Mouse (Mus musculus): Measurements from ENCODE around the gene Arl2bp. TPM values are rescaled to one million over a fixed set of nuclear protein-coding genes. Genes with fewer than 3 reads are reported as not detected.

Gene Arl2bp
- polyA plus RNA-seq, 1 experiment from 2014 or later: 141 TPM

GRCm38 (mm10) chr8:94716841-94717240, 50.4 kb downstream of the Arl2bp start:
- Histone ChIP-seq H3K4me1 (no peaks in the 10 kb centered on the region), H3K36me3 (no peaks in the 10 kb centered on the region), H3K27ac (no peak overlapping the region), H3K4me3 (no peak overlapping the region), H3K9me3 (no peaks in the 10 kb centered on the region), H3K27me3 (ENCODE audit: insufficient read depth, poor library complexity, severe bottlenecking) (peaks cover 6% of the 10 kb centered on the region; the same call in 1 of the 2 replicates)
- 86% methylated on average over 1 of the region's 1 CpGs for WGBS
- DNase-seq (ENCODE audit: low spot score): no peak

Other genes starting within 250 kb of the Arl2bp start
- not detected in 2 replicates for gene Nlrc5, start 232.2 kb upstream of the Arl2bp start, polyA plus RNA-seq (2016; fragmentation: Nextera tagmentation; extraction: Ambion mirVana)
- gene Cpne2, start 133.6 kb upstream of the Arl2bp start, polyA plus RNA-seq (2016; fragmentation: Nextera tagmentation; extraction: Ambion mirVana): 5.6 and 6.8 TPM in 2 replicates
- gene Rspry1, start 64.7 kb upstream of the Arl2bp start, polyA plus RNA-seq (2016; fragmentation: Nextera tagmentation; extraction: Ambion mirVana): 27.6 and 34.2 TPM in 2 replicates
- 43.8 and 53.7 TPM in 2 replicates for gene Fam192a, start 64.6 kb upstream of the Arl2bp start, polyA plus RNA-seq (2016; fragmentation: Nextera tagmentation; extraction: Ambion mirVana)
- gene Pllp, start 29.7 kb downstream of the Arl2bp start, polyA plus RNA-seq (2016; fragmentation: Nextera tagmentation; extraction: Ambion mirVana): 0.20 and 1.1 TPM in 2 replicates
- not detected in 2 replicates for gene Ccl22, start 79.0 kb downstream of the Arl2bp start, polyA plus RNA-seq (2016; fragmentation: Nextera tagmentation; extraction: Ambion mirVana)
- gene Cx3cl1, start 105.4 kb downstream of the Arl2bp start, polyA plus RNA-seq (2016; fragmentation: Nextera tagmentation; extraction: Ambion mirVana): 6.2 and 11.0 TPM in 2 replicates
- gene Ccl17, start 143.9 kb downstream of the Arl2bp start, polyA plus RNA-seq (2016; fragmentation: Nextera tagmentation; extraction: Ambion mirVana): 0.57 and 0.63 TPM in 2 replicates
- 97.9 and 129 TPM in 2 replicates for gene Coq9, start 171.7 kb downstream of the Arl2bp start, polyA plus RNA-seq (2016; fragmentation: Nextera tagmentation; extraction: Ambion mirVana)
- 148 and 158 TPM in 2 replicates for gene Ciapin1, start 171.8 kb downstream of the Arl2bp start, polyA plus RNA-seq (2016; fragmentation: Nextera tagmentation; extraction: Ambion mirVana)
- gene Polr2c, start 190.8 kb downstream of the Arl2bp start, polyA plus RNA-seq (2016; fragmentation: Nextera tagmentation; extraction: Ambion mirVana): 164 and 190 TPM in 2 replicates
- gene Dok4, start 209.7 kb downstream of the Arl2bp start, polyA plus RNA-seq (2016; fragmentation: Nextera tagmentation; extraction: Ambion mirVana): 71.3 and 83.4 TPM in 2 replicates

Data from heart, embryonic 10.5 days (tissue).